Mouse (Mus musculus) stomach, embryonic 16.5 days (tissue): Measurements from ENCODE around the gene Pde4d. TPM values are rescaled to one million over a fixed set of nuclear protein-coding genes. Genes with fewer than 3 reads are reported as not detected.
A peak's percentile ranks its signal among the peaks of the same experiment; 100 is the strongest.

Source experiments
- ATAC-seq: fragments of 200-750 bp; cut with Nextera tagmentation; 2 replicates; pipeline ENCODE4 v1.8.0; 2017; ENCODE audit warnings: moderate number of reproducible peaks, moderate TSS enrichment; ENCODE audit not compliant: insufficient read depth, low FRiP score
- H3K27ac ChIP-seq: fragments of 300-500 bp; sonication (generic); 2 replicates; pipeline ENCODE4 v1.5.1; 2014; ENCODE audit warnings: low read length
- H3K27me3 ChIP-seq: fragments of 300-500 bp; sonication (generic); 2 replicates; pipeline ENCODE4 v1.6.1; 2014; ENCODE audit warnings: low read length, control low read depth, mixed read lengths; ENCODE audit not compliant: control insufficient read depth, insufficient read depth
- H3K36me3 ChIP-seq: fragments of 300-500 bp; sonication (generic); 2 replicates; pipeline ENCODE4 v1.6.1; 2014; ENCODE audit warnings: low read length; ENCODE audit not compliant: control insufficient read depth, insufficient read depth
- H3K4me1 ChIP-seq: fragments of 300-500 bp; sonication (generic); 2 replicates; pipeline ENCODE4 v1.6.1; 2014; ENCODE audit warnings: low read length, control low read depth, mixed read lengths; ENCODE audit not compliant: control insufficient read depth, insufficient read depth
- H3K4me2 ChIP-seq: fragments of 300-500 bp; sonication (generic); 2 replicates; pipeline ENCODE4 v1.6.1; 2014; ENCODE audit warnings: low read depth, low read length, mixed read lengths
- H3K4me3 ChIP-seq: fragments of 300-500 bp; sonication (generic); replicated peaks from 2 replicates; pipeline ENCODE4 v1.5.1; 2014; ENCODE audit warnings: mild to moderate bottlenecking, low read length
- H3K9ac ChIP-seq: fragments of 300-500 bp; sonication (generic); 2 replicates; pipeline ENCODE4 v1.6.1; 2014; ENCODE audit warnings: low read length
- H3K9me3 ChIP-seq: fragments of 300-500 bp; sonication (generic); replicated peaks from 2 replicates; pipeline ENCODE4 v1.6.1; 2016; ENCODE audit warnings: low read length, control low read depth; ENCODE audit not compliant: control insufficient read depth
- WGBS: fragments of 180-500 bp; shearing (Covaris S2); extraction: QIAGEN DNeasy Blood & Tissue Kit; methylation state at CpG from one replicate; pipeline ENCODE4 v1.1.7; 2014; 5-methylcytosine and 5-hydroxymethylcytosine counted together
- polyA plus RNA-seq: library from polyadenylated mRNA; unstranded; fragments of >200 nt; fragmentation: Nextera tagmentation; extraction: Ambion mirVana; gene quantifications from 2 replicates; pipeline ENCODE4 v1.2.1, GENCODE M21; 2015

Pde4d gene
- polyA plus RNA-seq, 1 experiment from 2014 or later: 22.1 TPM

GRCm38 (mm10) chr13:109632387-109633036 is 1182.8 kb downstream of the Pde4d start:
- Histone ChIP-seq H3K27me3 (no peaks in the 10 kb centered on the region), H3K9me3 (no peaks in the 10 kb centered on the region), H3K9ac (peak overlapping the region; percentile 33; the same call in 1 of the 2 replicates), H3K4me3 (no peak overlapping the region), H3K36me3 (no peaks in the 10 kb centered on the region), H3K4me2 (no peak overlapping the region), H3K4me1 (peaks cover 11% of the 10 kb centered on the region), H3K27ac (peak overlapping the region; percentile 18)
- peak; percentile 44; the same call in 1 of the 2 replicates for ATAC-seq
- WGBS: 28% methylated on average over 7 of the region's 7 CpGs

- no peak for ATAC-seq
- no peak overlapping the region for H3K4me2 ChIP-seq
These were observed 1183.3 kb downstream of the Pde4d start for GRCm38 (mm10) chr13:109633037-109633418.

GRCm38 (mm10) chr13:109635901-109636520 is 1186.3 kb downstream of the Pde4d start:
- H3K36me3 ChIP-seq: no peaks in the 10 kb centered on the region
- H3K9ac ChIP-seq: no peak overlapping the region
- 75% methylated on average over 10 of the region's 10 CpGs for WGBS
- H3K4me2 ChIP-seq: no peak overlapping the region
- H3K27ac ChIP-seq: no peak overlapping the region
- ATAC-seq: no peak
- no peaks in the 10 kb centered on the region for H3K9me3 ChIP-seq
- H3K4me1 ChIP-seq: peaks cover 11% of the 10 kb centered on the region
- H3K27me3 ChIP-seq: no peaks in the 10 kb centered on the region
- no peak overlapping the region for H3K4me3 ChIP-seq

More at GRCm38 (mm10) chr13:109633037-109633418, 1183.3 kb downstream of the Pde4d start:
- H3K4me1 ChIP-seq: peaks cover 11% of the 10 kb centered on the region
- H3K27ac ChIP-seq: peak overlapping the region; percentile 18; the same call in 1 of the 2 replicates
- H3K4me3 ChIP-seq: no peak overlapping the region
- no peaks in the 10 kb centered on the region for H3K36me3 ChIP-seq
- no peaks in the 10 kb centered on the region for H3K9me3 ChIP-seq
- WGBS: 30% methylated on average over 3 of the region's 3 CpGs
- H3K27me3 ChIP-seq: no peaks in the 10 kb centered on the region
- no peak overlapping the region for H3K9ac ChIP-seq

GRCm38 (mm10) chr13:109638273-109638672 is 1188.5 kb downstream of the Pde4d start:
- H3K9me3 ChIP-seq: no peaks in the 10 kb centered on the region
- H3K27ac ChIP-seq: no peak overlapping the region
- no peaks in the 10 kb centered on the region for H3K36me3 ChIP-seq
- H3K27me3 ChIP-seq: no peaks in the 10 kb centered on the region
- H3K4me1 ChIP-seq: peaks cover 5% of the 10 kb centered on the region; the same call in 1 of the 2 replicates
- no peak for ATAC-seq
- H3K4me2 ChIP-seq: no peak overlapping the region
- no peak overlapping the region for H3K4me3 ChIP-seq
- H3K9ac ChIP-seq: no peak overlapping the region

GRCm38 (mm10) chr13:109639286-109639685 is 1189.5 kb downstream of the Pde4d start:
- H3K4me1 ChIP-seq: peaks cover 5% of the 10 kb centered on the region; the same call in 1 of the 2 replicates
- no peak for ATAC-seq
- H3K4me3 ChIP-seq: no peak overlapping the region
- no peaks in the 10 kb centered on the region for H3K27me3 ChIP-seq
- no peak overlapping the region for H3K9ac ChIP-seq
- H3K36me3 ChIP-seq: no peaks in the 10 kb centered on the region
- 54% methylated on average over 6 of the region's 6 CpGs for WGBS
- H3K4me2 ChIP-seq: no peak overlapping the region
- H3K9me3 ChIP-seq: no peaks in the 10 kb centered on the region
- H3K27ac ChIP-seq: no peak overlapping the region

GRCm38 (mm10) chr13:109641562-109641961 is 1191.8 kb downstream of the Pde4d start:
- Histone ChIP-seq H3K27me3 (no peaks in the 10 kb centered on the region), H3K4me3 (no peak overlapping the region), H3K9ac (no peak overlapping the region), H3K4me1 (peaks cover 5% of the 10 kb centered on the region; the same call in 1 of the 2 replicates), H3K36me3 (no peaks in the 10 kb centered on the region), H3K9me3 (no peaks in the 10 kb centered on the region), H3K4me2 (no peak overlapping the region), H3K27ac (peak overlapping the region; percentile 37; the same call in 1 of the 2 replicates)
- no peak for ATAC-seq
- WGBS: 55% methylated on average over 6 of the region's 6 CpGs

GRCm38 (mm10) chr13:109643419-109643818 is 1193.7 kb downstream of the Pde4d start:
- Histone ChIP-seq H3K4me2 (no peak overlapping the region), H3K4me1 (peaks cover 5% of the 10 kb centered on the region; the same call in 1 of the 2 replicates), H3K9me3 (no peaks in the 10 kb centered on the region), H3K4me3 (no peak overlapping the region), H3K27me3 (no peaks in the 10 kb centered on the region), H3K36me3 (no peaks in the 10 kb centered on the region), H3K9ac (no peak overlapping the region), H3K27ac (no peak overlapping the region)
- no peak for ATAC-seq
- WGBS: 81% methylated on average over 3 of the region's 3 CpGs

GRCm38 (mm10) chr13:109644086-109644485 is 1194.3 kb downstream of the Pde4d start:
- Histone ChIP-seq H3K9me3 (no peaks in the 10 kb centered on the region), H3K36me3 (no peaks in the 10 kb centered on the region), H3K4me3 (no peak overlapping the region), H3K9ac (no peak overlapping the region), H3K27ac (no peak overlapping the region), H3K27me3 (no peaks in the 10 kb centered on the region), H3K4me1 (peaks cover 5% of the 10 kb centered on the region; the same call in 1 of the 2 replicates), H3K4me2 (no peak overlapping the region)
- no peak for ATAC-seq
- WGBS: 75% methylated on average over 2 of the region's 2 CpGs

- Histone ChIP-seq H3K9ac (no peak overlapping the region), H3K36me3 (no peaks in the 10 kb centered on the region), H3K4me3 (no peak overlapping the region), H3K4me2 (no peak overlapping the region), H3K4me1 (0 out of 2 replicates have a peak, but pooled peaks cover 5% of the 10 kb centered on the region), H3K27me3 (no peaks in the 10 kb centered on the region), H3K27ac (no peak overlapping the region), H3K9me3 (no peaks in the 10 kb centered on the region)
- WGBS: 48% methylated on average over 10 of the region's 10 CpGs
- no peak for ATAC-seq
These were observed 1195.6 kb downstream of the Pde4d start for GRCm38 (mm10) chr13:109645284-109645909.
